31 mouse cellular contexts compared by ENCODE assay signal in genomic region chr2:107345299-107345698, GRCm38 (mm10). TPM values are rescaled to one million over a fixed set of nuclear protein-coding genes. Genes with fewer than 3 reads are reported as not detected.
A peak's percentile ranks its signal among the peaks of the same experiment; 100 is the strongest.
DNase-seq lines count a peak whose midpoint lies in the region; ATAC-seq and TF ChIP-seq lines count a peak whose summit lies in the region.
"Had no signal": no experiment of that assay in that cellular context is flagged by ENCODE, and none has a peak within 500 bp of the region (broad histone marks: within the 10 kb centered on the region; RNA-seq: fewer than 3 reads in every experiment).

No protein-coding gene starts in this region.

- TF ChIP-seq CTCF in hindbrain, postnatal 0 days (IDR thresholded peaks at IDR 0.05; ENCODE audit: low read depth) = no peak

- 65% methylated on average over 4 of the region's 4 CpGs for WGBS in hindbrain, embryonic 12.5 days
- 66% methylated on average over 4 of the region's 4 CpGs for WGBS in hindbrain, embryonic 11.5 days
- WGBS in hindbrain, postnatal 0 days = 55% methylated on average over 4 of the region's 4 CpGs
- WGBS in neural tube, embryonic 14.5 days = 36% methylated on average over 4 of the region's 4 CpGs

- H3K4me3 ChIP-seq in hindbrain, embryonic 12.5 days = no peak overlapping the region
- H3K4me3 ChIP-seq in hindbrain, embryonic 11.5 days (ENCODE audit: low read depth, low read length) = no peak overlapping the region
- H3K4me3 ChIP-seq in hindbrain, postnatal 0 days (ENCODE audit: low read length) = no peak overlapping the region
- H3K4me3 ChIP-seq in neural tube, embryonic 14.5 days (ENCODE audit: low read depth, low read length) = no peak overlapping the region
- H3K4me3 ChIP-seq: erythroblast, embryonic 14.5 days; forebrain, embryonic 12.5 days; heart, embryonic 13.5 days had no signal

- DNase-seq in hindbrain, embryonic 11.5 days (ENCODE audit: low spot score) = no peak
- DNase-seq in ZHBTc4 (ENCODE audit: low read depth, low spot score) = peak; percentile 1
- DNase-seq in hindbrain, postnatal 0 days (ENCODE audit: low spot score) = peak; percentile 25
- no peak for DNase-seq in adrenal gland, postnatal 36 days
- DNase-seq in cerebellum, adult 18-20 months = no peak
- DNase-seq: adrenal gland, postnatal 10 days; cerebellum, adult 11-12 months; cerebellum, postnatal 10 days; forebrain, postnatal 0 days; heart, postnatal 10 days; kidney, postnatal 14 days; layer of hippocampus, adult 9-11 months; liver; lung, adult 2 months; lung, postnatal 10 days; right cerebral cortex, postnatal 25 days; thymus, postnatal 14 days had no signal

- H3K36me3 ChIP-seq in hindbrain, embryonic 12.5 days = no peaks in the 10 kb centered on the region
- H3K36me3 ChIP-seq in hindbrain, embryonic 11.5 days (ENCODE audit: control insufficient read depth, insufficient read depth, low read length) = no peaks in the 10 kb centered on the region
- H3K36me3 ChIP-seq in hindbrain, postnatal 0 days (ENCODE audit: insufficient read depth, low read length) = no peaks in the 10 kb centered on the region
- H3K36me3 ChIP-seq in neural tube, embryonic 14.5 days (ENCODE audit: control insufficient read depth, insufficient read depth, low read length) = no peaks in the 10 kb centered on the region
- H3K36me3 ChIP-seq: forebrain, embryonic 12.5 days; heart, embryonic 13.5 days had no signal

- H3K9me3 ChIP-seq in hindbrain, embryonic 12.5 days (replicated peaks) = no peaks in the 10 kb centered on the region
- no peaks in the 10 kb centered on the region for H3K9me3 ChIP-seq in hindbrain, embryonic 11.5 days (ENCODE audit: control insufficient read depth, low read length)
- H3K9me3 ChIP-seq in hindbrain, postnatal 0 days (ENCODE audit: low read length) = no peaks in the 10 kb centered on the region
- no peaks in the 10 kb centered on the region for H3K9me3 ChIP-seq in neural tube, embryonic 14.5 days (ENCODE audit: control insufficient read depth, low read length)
- H3K9me3 ChIP-seq: forebrain, embryonic 12.5 days; heart, embryonic 13.5 days had no signal

- no peak overlapping the region for H3K4me2 ChIP-seq in hindbrain, embryonic 12.5 days (replicated peaks)
- H3K4me2 ChIP-seq in hindbrain, embryonic 11.5 days (replicated peaks; ENCODE audit: low read depth, low read length) = no peak overlapping the region
- H3K4me2 ChIP-seq in hindbrain, postnatal 0 days (ENCODE audit: low read depth, low read length) = no peak overlapping the region
- H3K4me2 ChIP-seq in neural tube, embryonic 14.5 days (ENCODE audit: low read depth, low read length) = no peak overlapping the region
- H3K4me2 ChIP-seq: forebrain, embryonic 12.5 days; heart, embryonic 13.5 days had no signal

- H3K27me3 ChIP-seq in hindbrain, embryonic 12.5 days = no peaks in the 10 kb centered on the region
- H3K27me3 ChIP-seq in hindbrain, embryonic 11.5 days (ENCODE audit: control insufficient read depth, insufficient read depth, low read length) = no peaks in the 10 kb centered on the region
- H3K27me3 ChIP-seq in hindbrain, postnatal 0 days (ENCODE audit: insufficient read depth, low read length) = no peaks in the 10 kb centered on the region
- no peaks in the 10 kb centered on the region for H3K27me3 ChIP-seq in neural tube, embryonic 14.5 days (ENCODE audit: control insufficient read depth, insufficient read depth, low read length)
- H3K27me3 ChIP-seq: CH12.LX; forebrain, embryonic 12.5 days; heart, embryonic 13.5 days had no signal

- ATAC-seq in hindbrain, embryonic 12.5 days (ENCODE audit: low FRiP score) = peak; percentile 54; the same call in 1 of the 2 replicates
- ATAC-seq in hindbrain, embryonic 11.5 days (ENCODE audit: low FRiP score) = no peak; the same call in 1 of the 2 replicates
- ATAC-seq in hindbrain, postnatal 0 days = no peak
- ATAC-seq in neural tube, embryonic 14.5 days (ENCODE audit: low read depth) = peak; percentile 65
- ATAC-seq: forebrain, postnatal 0 days; intestine, postnatal 0 days had no signal

- H3K9ac ChIP-seq in hindbrain, embryonic 12.5 days = no peak overlapping the region
- no peak overlapping the region for H3K9ac ChIP-seq in hindbrain, embryonic 11.5 days (ENCODE audit: low read depth, low read length)
- no peak overlapping the region for H3K9ac ChIP-seq in hindbrain, postnatal 0 days (replicated peaks; ENCODE audit: low read length)
- H3K9ac ChIP-seq in neural tube, embryonic 14.5 days (replicated peaks; ENCODE audit: low read depth, low read length) = no peak overlapping the region
- H3K9ac ChIP-seq: forebrain, embryonic 12.5 days; forebrain, postnatal 0 days; heart, embryonic 13.5 days; liver, embryonic 14.5 days had no signal

- H3K27ac ChIP-seq in hindbrain, embryonic 12.5 days = no peak overlapping the region
- H3K27ac ChIP-seq in hindbrain, embryonic 11.5 days (ENCODE audit: low read depth, low read length) = no peak overlapping the region
- no peak overlapping the region; the same call in 1 of the 2 replicates for H3K27ac ChIP-seq in hindbrain, postnatal 0 days
- H3K27ac ChIP-seq in neural tube, embryonic 14.5 days (ENCODE audit: low read depth, low read length) = peak overlapping the region; percentile 71
- H3K27ac ChIP-seq: forebrain, embryonic 12.5 days; heart, embryonic 13.5 days; liver, embryonic 14.5 days; macrophage had no signal

- H3K4me1 ChIP-seq in hindbrain, embryonic 12.5 days = no peaks in the 10 kb centered on the region
- H3K4me1 ChIP-seq in hindbrain, embryonic 11.5 days (replicated peaks; ENCODE audit: control insufficient read depth, insufficient read depth, low read length) = no peaks in the 10 kb centered on the region
- no peaks in the 10 kb centered on the region for H3K4me1 ChIP-seq in hindbrain, postnatal 0 days (ENCODE audit: insufficient read depth, low read length)
- H3K4me1 ChIP-seq in neural tube, embryonic 14.5 days (ENCODE audit: control insufficient read depth, insufficient read depth, low read length) = no peaks in the 10 kb centered on the region; the same call in 1 of the 2 replicates
- H3K4me1 ChIP-seq: forebrain, embryonic 12.5 days; heart, embryonic 13.5 days had no signal

RNA-seq across cellular contexts. Expression of gene Kcna4, which starts 54.9 kb away (rescaled TPM):
- polyA plus RNA-seq in hindbrain, embryonic 12.5 days (2016; fragmentation: Nextera tagmentation; extraction: Ambion mirVana) = 2.0 and 3.1 TPM in 2 replicates
- polyA plus RNA-seq in hindbrain, embryonic 11.5 days (2014; fragmentation: Nextera tagmentation; extraction: Ambion mirVana) = 0.17 and 0.28 TPM in 2 replicates
- total RNA-seq in hindbrain, postnatal 0 days (2014; rRNA removed) = 16.1 and 20.8 TPM in 2 replicates
- polyA plus RNA-seq in hindbrain, postnatal 0 days (2015; fragmentation: Nextera tagmentation; extraction: Ambion mirVana) = 7.0 and 7.2 TPM in 2 replicates
- polyA plus RNA-seq in neural tube, embryonic 14.5 days (2014; fragmentation: Nextera tagmentation; extraction: Ambion mirVana) = 6.2 and 7.6 TPM in 2 replicates
- total RNA-seq in adrenal gland, postnatal 36 days (2021) = under 1 TPM; 0.10 to 0.40 TPM
- total RNA-seq: CH12.LX; gastrocnemius, adult 8-10 months; hematopoietic stem cell, adult 5-6 weeks; neutrophil, adult 5-6 weeks had no signal
- polyA plus RNA-seq: erythroblast, embryonic 14.5 days; kidney, embryonic 14.5 days; lung, adult 2 months; macrophage; urinary bladder, adult 2 months had no signal

Comparison
In these comparisons a context has a peak if more than half of its experiments do, and no peak if none do; other contexts are left out.
1. ATAC-seq: peak in hindbrain, embryonic 12.5 days (single experiment) and neural tube, embryonic 14.5 days (single experiment); none in hindbrain, embryonic 11.5 days (single experiment) and hindbrain, postnatal 0 days (single experiment).
2. DNase-seq: peak in ZHBTc4 (single experiment) and hindbrain, postnatal 0 days (single experiment); none in hindbrain, embryonic 11.5 days (single experiment), adrenal gland, postnatal 36 days (0 of 2) and cerebellum, adult 18-20 months (0 of 2).